Mouse (Mus musculus): ENCODE measurements around the gene Snx20.

- no peak for TF ChIP-seq CTCF (IDR thresholded peaks at IDR 0.05; ENCODE audit: borderline replicate concordance, insufficient read depth, low read depth, low read length)
- TF ChIP-seq POLR2A (IDR thresholded peaks at IDR 0.05; ENCODE audit: borderline replicate concordance, insufficient read depth, low read length), result no peak
Observed at GRCm38 (mm10) chr8:88650016-88650708, 14.2 kb upstream of the Snx20 start.
